Mouse (Mus musculus): ENCODE data around the gene Ehbp1. TPM values are rescaled to one million over a fixed set of nuclear protein-coding genes. Genes with fewer than 3 reads are reported as not detected.
A peak's percentile ranks its signal among the peaks of the same experiment; 100 is the strongest.

Gene Ehbp1
- 10.4 and 11.9 TPM in 2 replicates for polyA plus RNA-seq (2015; fragmentation: Nextera tagmentation; extraction: Ambion mirVana)

DNA sequence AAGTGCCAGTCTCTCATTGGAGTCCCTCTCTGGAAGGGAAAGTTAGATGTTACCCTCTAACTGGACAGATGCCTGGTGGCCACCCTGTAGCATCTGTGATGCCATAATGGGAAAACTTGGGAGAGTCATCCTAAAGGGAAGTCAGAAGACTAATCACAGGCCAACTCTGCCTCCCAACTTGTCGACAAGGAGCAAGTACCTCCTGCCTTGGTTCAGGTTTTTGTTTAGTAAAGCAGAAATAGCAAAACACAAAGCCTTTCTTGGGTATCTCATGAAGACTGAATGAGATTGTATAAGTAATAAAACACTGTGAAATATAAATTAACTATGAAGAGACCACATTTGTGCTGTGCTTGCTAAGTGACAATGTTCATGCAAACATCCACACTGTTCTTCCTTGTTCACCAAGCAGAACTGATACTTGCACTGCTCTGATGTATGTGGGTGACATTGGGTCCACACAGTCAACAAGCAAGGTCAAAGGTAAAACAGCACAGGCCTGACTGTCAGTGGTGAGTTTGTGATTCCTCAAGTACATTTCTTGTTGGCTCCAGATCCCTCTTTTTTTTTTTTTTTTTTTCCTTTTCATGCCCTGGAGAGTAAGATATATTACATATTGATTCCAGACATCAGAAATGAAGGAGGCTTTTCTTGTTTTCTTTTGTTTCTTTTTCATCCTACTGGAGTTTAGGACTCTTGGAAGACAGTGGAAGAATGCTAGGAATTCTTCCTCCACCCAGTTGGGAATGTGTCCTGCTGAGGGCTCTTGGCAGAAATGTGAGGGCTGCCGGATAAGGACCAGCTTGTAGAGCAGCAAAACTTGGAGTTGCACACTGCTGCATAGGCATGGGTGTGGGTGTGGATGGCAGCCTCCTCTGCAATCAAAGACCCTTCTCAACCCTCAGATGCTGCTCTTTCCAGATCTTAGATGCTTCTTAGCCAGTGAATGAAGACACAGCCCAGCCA is at the start of gene Ehbp1:
Ehbp1 (minus strand) TSS at position 51 of the 966 bp plus-strand sequence.
- H3K27me3 ChIP-seq (ENCODE audit: control insufficient read depth, insufficient read depth, low read depth, low read length): no peaks in the 10 kb centered on the region
- no peak within 1 kb of the TSS for H3K27ac ChIP-seq (ENCODE audit: low read length)
- no peak within 1 kb of the TSS for H3K9ac ChIP-seq (ENCODE audit: low read length)
- 50% methylated on average over 2 of the region's 2 CpGs for WGBS
- no peaks in the 10 kb centered on the region for H3K36me3 ChIP-seq (ENCODE audit: control insufficient read depth, insufficient read depth, low read length)
- ATAC-seq (ENCODE audit: low read depth): peak; percentile 74
- H3K9me3 ChIP-seq (ENCODE audit: control insufficient read depth, low read length): no peaks in the 10 kb centered on the region
- H3K4me3 ChIP-seq (ENCODE audit: low read length): no peak within 1 kb of the TSS
- H3K4me1 ChIP-seq (replicated peaks; ENCODE audit: control insufficient read depth, insufficient read depth, low read length): 0 out of 2 replicates have a peak, but pooled peaks cover 4% of the 10 kb centered on the region
- no peak within 1 kb of the TSS for H3K4me2 ChIP-seq (ENCODE audit: low read depth, low read length)

GRCm38 (mm10) chr11:22387472-22388098 is 45.5 kb upstream of the Ehbp1 start:
- no peaks in the 10 kb centered on the region for H3K9me3 ChIP-seq (ENCODE audit: control insufficient read depth, low read length)
- no peaks in the 10 kb centered on the region for H3K27me3 ChIP-seq (ENCODE audit: control insufficient read depth, insufficient read depth, low read depth, low read length)
- peak overlapping the region; percentile 39; the same call in 1 of the 2 replicates for H3K27ac ChIP-seq (ENCODE audit: low read length)
- ATAC-seq (ENCODE audit: low read depth): peak; percentile 45; the same call in 1 of the 2 replicates
- H3K4me1 ChIP-seq (replicated peaks; ENCODE audit: control insufficient read depth, insufficient read depth, low read length): no peaks in the 10 kb centered on the region
- 44% methylated on average over 6 of the region's 6 CpGs for WGBS
- H3K36me3 ChIP-seq (ENCODE audit: control insufficient read depth, insufficient read depth, low read length): no peaks in the 10 kb centered on the region
- H3K4me3 ChIP-seq (ENCODE audit: low read length): no peak overlapping the region
- H3K4me2 ChIP-seq (ENCODE audit: low read depth, low read length): no peak overlapping the region
- no peak overlapping the region for H3K9ac ChIP-seq (ENCODE audit: low read length)

DNA sequence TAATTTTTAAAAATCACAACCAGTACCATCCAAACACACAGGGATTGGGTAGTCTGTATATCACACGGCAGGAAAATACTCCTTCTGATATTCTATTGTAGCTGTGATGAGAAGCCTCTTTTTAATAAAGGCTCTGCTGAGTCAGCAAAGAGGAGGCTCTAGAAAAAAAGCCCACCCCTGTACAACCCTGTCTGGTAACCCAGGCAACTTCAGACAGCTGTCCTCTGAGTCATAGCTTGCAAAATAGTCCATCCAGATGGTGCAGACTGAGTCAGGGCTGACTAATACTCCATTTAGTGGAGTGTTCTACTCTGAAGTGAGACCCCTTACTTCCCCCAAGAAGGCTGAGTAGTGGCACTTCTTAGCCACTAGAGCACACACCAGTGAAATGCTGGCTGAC is 41.4 kb upstream of the Ehbp1 start:
- Histone ChIP-seq H3K27ac (ENCODE audit: low read length) (no peak overlapping the region), H3K9ac (ENCODE audit: low read length) (no peak overlapping the region), H3K4me3 (ENCODE audit: low read length) (no peak overlapping the region), H3K27me3 (ENCODE audit: control insufficient read depth, insufficient read depth, low read depth, low read length) (no peaks in the 10 kb centered on the region), H3K4me1 (replicated peaks; ENCODE audit: control insufficient read depth, insufficient read depth, low read length) (no peaks in the 10 kb centered on the region), H3K9me3 (ENCODE audit: control insufficient read depth, low read length) (no peaks in the 10 kb centered on the region), H3K36me3 (ENCODE audit: control insufficient read depth, insufficient read depth, low read length) (no peaks in the 10 kb centered on the region), H3K4me2 (ENCODE audit: low read depth, low read length) (no peak overlapping the region)
- no peak for ATAC-seq (ENCODE audit: low read depth)
- WGBS: 81% methylated on average over 1 of the region's 1 CpGs

DNA sequence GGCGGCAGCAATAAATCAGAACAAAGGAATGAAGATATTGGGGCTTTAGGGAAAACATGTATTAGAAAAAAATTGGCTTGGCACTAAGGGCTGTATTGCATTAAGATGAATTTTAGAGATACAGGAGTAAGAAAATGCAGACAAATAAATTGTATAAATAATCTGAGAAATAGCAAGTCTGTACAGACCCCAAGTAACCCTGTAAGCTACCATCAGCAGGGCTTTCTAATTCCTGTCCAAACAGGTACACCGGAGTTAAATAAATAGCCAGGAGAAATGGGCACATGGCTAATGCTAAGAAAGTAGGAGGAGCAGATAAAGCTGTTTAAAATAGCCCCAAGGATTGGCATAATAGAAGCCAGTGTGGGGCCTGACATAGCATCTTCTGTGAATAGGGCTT is 32.7 kb upstream of the Ehbp1 start:
- Histone ChIP-seq H3K4me2 (ENCODE audit: low read depth, low read length) (no peak overlapping the region), H3K9ac (ENCODE audit: low read length) (no peak overlapping the region), H3K27ac (ENCODE audit: low read length) (no peak overlapping the region), H3K9me3 (ENCODE audit: control insufficient read depth, low read length) (no peaks in the 10 kb centered on the region), H3K36me3 (ENCODE audit: control insufficient read depth, insufficient read depth, low read length) (no peaks in the 10 kb centered on the region), H3K4me3 (ENCODE audit: low read length) (no peak overlapping the region), H3K27me3 (ENCODE audit: control insufficient read depth, insufficient read depth, low read depth, low read length) (no peaks in the 10 kb centered on the region), H3K4me1 (replicated peaks; ENCODE audit: control insufficient read depth, insufficient read depth, low read length) (no peaks in the 10 kb centered on the region; the same call in 1 of the 2 replicates)
- WGBS: 85% methylated on average over 2 of the region's 2 CpGs
- ATAC-seq (ENCODE audit: low read depth): no peak

- no peaks in the 10 kb centered on the region; the same call in 1 of the 2 replicates for H3K4me1 ChIP-seq (replicated peaks; ENCODE audit: control insufficient read depth, insufficient read depth, low read length)
- H3K9me3 ChIP-seq (ENCODE audit: control insufficient read depth, low read length): no peaks in the 10 kb centered on the region
- no peak overlapping the region for H3K9ac ChIP-seq (ENCODE audit: low read length)
- H3K27me3 ChIP-seq (ENCODE audit: control insufficient read depth, insufficient read depth, low read depth, low read length): no peaks in the 10 kb centered on the region
- no peaks in the 10 kb centered on the region for H3K36me3 ChIP-seq (ENCODE audit: control insufficient read depth, insufficient read depth, low read length)
- ATAC-seq (ENCODE audit: low read depth): no peak
- no peak overlapping the region for H3K27ac ChIP-seq (ENCODE audit: low read length)
- no peak overlapping the region for H3K4me2 ChIP-seq (ENCODE audit: low read depth, low read length)
- 53% methylated on average over 3 of the region's 3 CpGs for WGBS
- no peak overlapping the region for H3K4me3 ChIP-seq (ENCODE audit: low read length)
These were observed 31.2 kb upstream of the Ehbp1 start for GRCm38 (mm10) chr11:22373290-22373674.

- H3K36me3 ChIP-seq (ENCODE audit: control insufficient read depth, insufficient read depth, low read length): no peaks in the 10 kb centered on the region
- H3K9me3 ChIP-seq (ENCODE audit: control insufficient read depth, low read length): no peaks in the 10 kb centered on the region
- H3K9ac ChIP-seq (ENCODE audit: low read length): no peak overlapping the region
- no peak overlapping the region for H3K4me2 ChIP-seq (ENCODE audit: low read depth, low read length)
- WGBS: 73% methylated on average over 1 of the region's 1 CpGs
- H3K4me1 ChIP-seq (replicated peaks; ENCODE audit: control insufficient read depth, insufficient read depth, low read length): no peaks in the 10 kb centered on the region; the same call in 1 of the 2 replicates
- no peak overlapping the region for H3K27ac ChIP-seq (ENCODE audit: low read length)
- no peak for ATAC-seq (ENCODE audit: low read depth)
- no peak overlapping the region for H3K4me3 ChIP-seq (ENCODE audit: low read length)
- H3K27me3 ChIP-seq (ENCODE audit: control insufficient read depth, insufficient read depth, low read depth, low read length): no peaks in the 10 kb centered on the region
These were observed 30.7 kb upstream of the Ehbp1 start for GRCm38 (mm10) chr11:22372609-22373289.

DNA sequence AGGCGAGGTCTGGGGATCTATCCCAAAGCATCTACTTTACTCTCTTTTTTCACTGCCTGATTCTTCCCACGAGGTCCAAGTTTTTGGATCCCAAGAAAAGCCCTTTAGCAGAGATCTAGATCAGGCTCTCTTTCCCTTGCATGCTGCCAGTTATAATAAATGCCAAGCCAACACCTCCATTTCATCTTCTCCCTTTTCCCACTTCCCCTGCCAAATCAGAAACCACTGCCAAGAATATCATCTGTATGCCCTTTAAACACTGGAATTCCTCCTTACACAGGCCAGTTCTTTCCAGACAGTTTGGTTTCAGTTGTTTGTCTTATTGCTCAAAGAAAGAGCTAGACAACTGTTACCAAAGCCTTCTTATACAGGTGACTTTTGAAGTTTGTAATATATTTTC is 27.7 kb upstream of the Ehbp1 start:
- no peaks in the 10 kb centered on the region for H3K9me3 ChIP-seq (ENCODE audit: control insufficient read depth, low read length)
- H3K27me3 ChIP-seq (ENCODE audit: control insufficient read depth, insufficient read depth, low read depth, low read length): no peaks in the 10 kb centered on the region
- WGBS: 68% methylated on average over 2 of the region's 2 CpGs
- H3K4me1 ChIP-seq (replicated peaks; ENCODE audit: control insufficient read depth, insufficient read depth, low read length): no peaks in the 10 kb centered on the region
- H3K36me3 ChIP-seq (ENCODE audit: control insufficient read depth, insufficient read depth, low read length): no peaks in the 10 kb centered on the region
- ATAC-seq (ENCODE audit: low read depth): no peak
- H3K4me3 ChIP-seq (ENCODE audit: low read length): no peak overlapping the region
- no peak overlapping the region for H3K9ac ChIP-seq (ENCODE audit: low read length)
- H3K4me2 ChIP-seq (ENCODE audit: low read depth, low read length): no peak overlapping the region
- H3K27ac ChIP-seq (ENCODE audit: low read length): no peak overlapping the region

DNA sequence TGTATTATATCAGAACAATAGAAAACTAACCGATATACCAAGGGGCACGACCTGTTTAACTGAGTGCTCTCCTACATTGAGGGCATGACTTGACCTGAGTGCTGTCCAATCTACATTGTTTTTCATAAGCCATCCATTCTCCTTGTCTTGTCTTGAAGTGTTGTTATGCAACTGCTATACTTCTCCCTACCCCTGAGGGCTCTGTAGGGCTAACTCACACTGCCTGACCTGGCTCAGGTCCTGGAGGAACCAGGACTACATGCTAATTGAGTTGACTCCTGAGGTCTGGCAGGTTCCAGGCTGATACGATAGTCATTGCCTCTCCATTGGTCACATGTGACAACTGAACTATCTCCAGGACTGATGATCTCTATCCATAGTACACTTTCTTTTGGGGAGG is 26.5 kb upstream of the Ehbp1 start:
- ATAC-seq (ENCODE audit: low read depth): no peak
- no peaks in the 10 kb centered on the region for H3K36me3 ChIP-seq (ENCODE audit: control insufficient read depth, insufficient read depth, low read length)
- no peaks in the 10 kb centered on the region for H3K4me1 ChIP-seq (replicated peaks; ENCODE audit: control insufficient read depth, insufficient read depth, low read length)
- H3K9ac ChIP-seq (ENCODE audit: low read length): no peak overlapping the region
- H3K4me3 ChIP-seq (ENCODE audit: low read length): no peak overlapping the region
- H3K27ac ChIP-seq (ENCODE audit: low read length): no peak overlapping the region
- no peaks in the 10 kb centered on the region for H3K9me3 ChIP-seq (ENCODE audit: control insufficient read depth, low read length)
- no peak overlapping the region for H3K4me2 ChIP-seq (ENCODE audit: low read depth, low read length)
- no peaks in the 10 kb centered on the region for H3K27me3 ChIP-seq (ENCODE audit: control insufficient read depth, insufficient read depth, low read depth, low read length)
- 83% methylated on average over 3 of the region's 3 CpGs for WGBS

DNA sequence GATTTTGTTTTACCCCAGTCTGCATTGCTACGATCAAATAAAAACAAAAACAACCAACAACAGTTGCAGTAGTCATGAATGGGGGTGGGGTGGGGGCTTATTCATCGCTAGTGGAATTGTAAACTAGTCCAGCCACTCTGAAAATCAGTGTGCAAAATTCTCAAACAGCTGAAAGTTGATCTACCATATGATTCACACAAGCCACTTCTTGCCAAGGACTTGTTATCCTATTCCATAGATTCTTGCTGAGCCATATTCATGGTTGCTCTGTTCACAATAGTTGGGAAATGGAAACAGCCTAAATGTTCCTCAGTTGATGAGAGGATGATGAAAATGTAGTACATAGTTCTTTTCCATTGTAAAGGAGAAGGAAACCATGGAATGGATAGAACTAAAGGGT is 24.4 kb upstream of the Ehbp1 start:
- Histone ChIP-seq H3K4me2 (ENCODE audit: low read depth, low read length) (no peak overlapping the region), H3K4me3 (ENCODE audit: low read length) (no peak overlapping the region), H3K4me1 (replicated peaks; ENCODE audit: control insufficient read depth, insufficient read depth, low read length) (no peaks in the 10 kb centered on the region), H3K9ac (ENCODE audit: low read length) (no peak overlapping the region), H3K9me3 (ENCODE audit: control insufficient read depth, low read length) (no peaks in the 10 kb centered on the region), H3K27me3 (ENCODE audit: control insufficient read depth, insufficient read depth, low read depth, low read length) (no peaks in the 10 kb centered on the region), H3K36me3 (ENCODE audit: control insufficient read depth, insufficient read depth, low read length) (no peaks in the 10 kb centered on the region), H3K27ac (ENCODE audit: low read length) (no peak overlapping the region)
- 77% methylated on average over 2 of the region's 2 CpGs for WGBS
- ATAC-seq (ENCODE audit: low read depth): no peak
